Mouse (Mus musculus): ENCODE results near the gene Ube2cbp. TPM values are rescaled to one million over a fixed set of nuclear protein-coding genes. Genes with fewer than 3 reads are reported as not detected.

The Ube2cbp gene
- 6.2 and 7.4 TPM in 2 replicates for polyA plus RNA-seq (2016; fragmentation: Nextera tagmentation; extraction: Ambion mirVana)

DNA sequence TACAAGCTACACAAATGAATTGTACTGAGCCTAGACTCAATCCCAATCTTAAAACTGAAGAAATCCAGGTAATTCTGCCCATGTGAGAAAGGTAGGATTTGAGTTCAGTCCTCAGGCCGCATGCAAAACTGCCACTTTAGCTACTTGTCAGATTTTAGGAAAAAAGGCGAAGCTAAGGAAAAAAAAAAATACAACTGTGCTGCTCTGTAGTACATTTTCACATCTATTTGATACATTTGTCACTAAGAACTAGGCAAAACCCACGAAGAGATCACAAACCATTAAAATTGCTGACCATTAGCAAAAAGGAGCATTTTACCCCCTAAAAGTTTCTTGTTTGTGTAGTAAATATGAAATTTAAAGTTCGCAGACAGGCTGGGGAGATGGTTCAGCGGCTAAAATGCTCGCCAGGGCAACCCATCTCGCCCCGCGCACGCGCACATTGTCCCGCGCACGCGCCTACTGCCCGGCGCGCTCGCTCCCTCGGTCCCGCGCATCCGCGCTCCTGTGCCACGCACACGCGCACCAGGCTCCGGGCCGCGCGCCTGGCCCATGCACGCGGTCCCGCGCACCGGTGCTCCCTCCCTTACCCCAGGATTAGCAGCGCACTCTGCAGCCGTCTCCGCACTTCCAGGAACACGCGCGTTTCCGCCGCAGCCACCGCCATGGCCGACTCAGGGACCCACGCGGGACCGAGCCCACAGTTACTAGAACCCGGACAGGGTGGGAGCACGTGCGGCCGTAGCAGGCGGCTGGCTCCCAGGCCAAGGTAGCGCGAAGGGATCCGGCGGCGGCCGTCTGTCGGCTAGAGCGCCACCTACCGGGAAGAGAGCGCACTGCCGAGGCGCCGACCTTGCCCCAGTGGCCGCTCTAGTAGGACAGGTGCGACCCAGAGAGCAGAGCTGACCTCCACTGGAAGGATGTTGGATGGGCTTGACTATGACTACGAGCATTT lies at the start of gene Ube2cbp:
Ube2cbp (minus strand) TSS at position 800 of the 955 bp plus-strand sequence.
- Histone ChIP-seq H3K27me3 (0 out of 2 replicates have a peak, but pooled peaks cover 3% of the 10 kb centered on the region), H3K36me3 (no peaks in the 10 kb centered on the region), H3K4me1 (replicated peaks) (peaks cover 6% of the 10 kb centered on the region), H3K27ac (peak within 1 kb of the TSS; percentile 73), H3K9me3 (no peaks in the 10 kb centered on the region), H3K4me3 (replicated peaks) (peak within 1 kb of the TSS; percentile 69), H3K9ac (replicated peaks) (peak within 1 kb of the TSS; percentile 75), H3K4me2 (peak within 1 kb of the TSS; percentile 56)
- ATAC-seq (ENCODE audit: insufficient number of reproducible peaks, insufficient read depth, low FRiP score, low TSS enrichment, low read depth): peak; percentile 87
- 2% methylated on average over 70 of the region's 70 CpGs for WGBS

DNA sequence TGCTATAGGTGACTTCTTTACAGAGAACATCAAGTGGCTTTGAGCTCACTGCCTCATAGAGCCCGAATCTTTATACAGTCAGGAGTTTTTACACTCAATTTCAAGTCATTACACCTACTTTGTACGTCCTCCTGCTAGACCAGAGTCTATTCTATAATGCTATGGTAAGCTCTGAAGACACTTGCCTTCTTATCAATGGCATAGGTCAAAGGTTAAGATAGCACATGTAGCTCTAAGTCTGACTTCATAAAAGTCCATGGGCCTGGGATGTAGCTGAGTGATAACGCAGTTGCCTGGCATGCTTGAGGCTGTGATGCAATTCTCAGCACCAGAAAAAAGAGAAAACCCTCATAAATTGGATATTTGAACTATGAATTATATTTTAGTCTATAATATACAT lies 49.6 kb upstream of the Ube2cbp start:
- no peaks in the 10 kb centered on the region for H3K27me3 ChIP-seq
- no peak for ATAC-seq (ENCODE audit: insufficient number of reproducible peaks, insufficient read depth, low FRiP score, low TSS enrichment, low read depth)
- no peak overlapping the region for H3K4me2 ChIP-seq
- H3K36me3 ChIP-seq: peaks cover 46% of the 10 kb centered on the region
- no peak overlapping the region for H3K4me3 ChIP-seq (replicated peaks)
- H3K9ac ChIP-seq (replicated peaks): no peak overlapping the region
- no peak overlapping the region for H3K27ac ChIP-seq
- 86% methylated on average over 3 of the region's 3 CpGs for WGBS
- H3K4me1 ChIP-seq (replicated peaks): no peaks in the 10 kb centered on the region
- no peaks in the 10 kb centered on the region for H3K9me3 ChIP-seq

GRCm38 (mm10) chr9:86513733-86514132 lies 49.0 kb upstream of the Ube2cbp start:
- ATAC-seq (ENCODE audit: insufficient number of reproducible peaks, insufficient read depth, low FRiP score, low TSS enrichment, low read depth): no peak
- 84% methylated on average over 5 of the region's 5 CpGs for WGBS

GRCm38 (mm10) chr9:86507437-86507836 lies 42.7 kb upstream of the Ube2cbp start:
- no peak overlapping the region for H3K4me2 ChIP-seq
- H3K9ac ChIP-seq (replicated peaks): no peak overlapping the region
- H3K4me1 ChIP-seq (replicated peaks): no peaks in the 10 kb centered on the region
- no peaks in the 10 kb centered on the region for H3K27me3 ChIP-seq
- WGBS: 91% methylated on average over 4 of the region's 4 CpGs
- H3K4me3 ChIP-seq (replicated peaks): no peak overlapping the region
- H3K36me3 ChIP-seq: peaks cover 22% of the 10 kb centered on the region
- H3K9me3 ChIP-seq: no peaks in the 10 kb centered on the region
- H3K27ac ChIP-seq: no peak overlapping the region
- no peak for ATAC-seq (ENCODE audit: insufficient number of reproducible peaks, insufficient read depth, low FRiP score, low TSS enrichment, low read depth)

More at GRCm38 (mm10) chr9:86513733-86514132, 49.0 kb upstream of the Ube2cbp start:
- Histone ChIP-seq H3K9ac (replicated peaks) (no peak overlapping the region), H3K9me3 (no peaks in the 10 kb centered on the region), H3K36me3 (peaks cover 46% of the 10 kb centered on the region), H3K27ac (no peak overlapping the region), H3K4me2 (no peak overlapping the region), H3K4me3 (replicated peaks) (no peak overlapping the region), H3K27me3 (no peaks in the 10 kb centered on the region), H3K4me1 (replicated peaks) (no peaks in the 10 kb centered on the region)

DNA sequence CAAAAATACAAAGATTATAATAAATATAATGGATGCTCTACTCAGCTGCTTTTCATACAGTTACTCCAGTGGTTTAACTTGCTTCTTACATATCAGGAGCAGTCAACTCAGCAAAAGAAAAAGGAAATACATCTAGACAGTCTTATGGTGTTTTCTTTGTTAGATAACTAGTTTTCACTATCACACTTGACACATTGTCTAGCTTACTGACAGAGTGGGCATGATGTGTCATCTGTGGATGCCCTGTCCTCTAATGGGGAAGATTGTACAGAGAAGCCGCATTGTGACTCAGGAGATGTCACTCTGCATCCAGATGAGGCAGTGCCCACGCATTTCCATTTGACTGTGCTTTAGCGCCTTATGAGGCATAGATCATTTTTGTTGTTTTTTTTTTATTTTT lies 34.3 kb upstream of the Ube2cbp start:
- H3K4me2 ChIP-seq: no peak overlapping the region
- 92% methylated on average over 3 of the region's 3 CpGs for WGBS
- no peaks in the 10 kb centered on the region for H3K27me3 ChIP-seq
- H3K27ac ChIP-seq: no peak overlapping the region
- H3K4me3 ChIP-seq (replicated peaks): no peak overlapping the region
- H3K9me3 ChIP-seq: no peaks in the 10 kb centered on the region
- H3K4me1 ChIP-seq (replicated peaks): no peaks in the 10 kb centered on the region
- no peak overlapping the region for H3K9ac ChIP-seq (replicated peaks)
- H3K36me3 ChIP-seq: peaks cover 42% of the 10 kb centered on the region
- ATAC-seq (ENCODE audit: insufficient number of reproducible peaks, insufficient read depth, low FRiP score, low TSS enrichment, low read depth): no peak

DNA sequence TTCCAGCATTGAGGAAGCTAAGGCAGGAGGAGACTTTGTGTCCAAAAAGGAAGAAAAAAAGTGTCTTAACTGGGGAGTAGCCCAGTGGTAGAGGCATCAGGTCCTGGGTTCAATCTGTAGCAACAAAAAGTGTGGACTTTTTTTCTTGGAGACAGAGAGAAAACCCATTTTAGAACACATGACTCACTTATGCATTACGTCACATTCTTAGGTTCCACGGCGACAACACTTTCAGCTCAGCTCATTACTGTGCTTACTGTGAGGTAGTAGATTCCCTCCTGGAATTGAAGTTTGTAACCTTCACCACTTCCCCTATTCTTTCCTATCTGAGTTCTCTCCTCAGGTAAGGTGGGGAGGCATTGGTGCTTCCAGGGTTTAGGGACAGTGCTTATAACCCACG lies 31.5 kb upstream of the Ube2cbp start:
- H3K4me1 ChIP-seq (replicated peaks): no peaks in the 10 kb centered on the region
- H3K4me3 ChIP-seq (replicated peaks): no peak overlapping the region
- 87% methylated on average over 4 of the region's 4 CpGs for whole genome bisulfite sequencing
- ATAC-seq (ENCODE audit: insufficient number of reproducible peaks, insufficient read depth, low FRiP score, low TSS enrichment, low read depth): no peak
- no peaks in the 10 kb centered on the region for H3K27me3 ChIP-seq
- no peak overlapping the region for H3K27ac ChIP-seq
- no peaks in the 10 kb centered on the region for H3K9me3 ChIP-seq
- no peak overlapping the region for H3K9ac ChIP-seq (replicated peaks)
- H3K4me2 ChIP-seq: no peak overlapping the region
- peaks cover 40% of the 10 kb centered on the region for H3K36me3 ChIP-seq

GRCm38 (mm10) chr9:86491740-86492139 lies 27.0 kb upstream of the Ube2cbp start:
- Histone ChIP-seq H3K9ac (replicated peaks) (no peak overlapping the region), H3K9me3 (no peaks in the 10 kb centered on the region), H3K27ac (no peak overlapping the region), H3K4me2 (no peak overlapping the region), H3K27me3 (no peaks in the 10 kb centered on the region), H3K4me1 (replicated peaks) (no peaks in the 10 kb centered on the region), H3K36me3 (peaks cover 25% of the 10 kb centered on the region), H3K4me3 (replicated peaks) (no peak overlapping the region)
- no peak for ATAC-seq (ENCODE audit: insufficient number of reproducible peaks, insufficient read depth, low FRiP score, low TSS enrichment, low read depth)
- 91% methylated on average over 2 of the region's 2 CpGs for WGBS

- no peak overlapping the region for H3K9ac ChIP-seq (replicated peaks)
- H3K9me3 ChIP-seq: no peaks in the 10 kb centered on the region
- no peak for ATAC-seq (ENCODE audit: insufficient number of reproducible peaks, insufficient read depth, low FRiP score, low TSS enrichment, low read depth)
- 84% methylated on average over 1 of the region's 1 CpGs for WGBS
- no peak overlapping the region for H3K27ac ChIP-seq
- H3K4me2 ChIP-seq: no peak overlapping the region
- H3K4me3 ChIP-seq (replicated peaks): no peak overlapping the region
- no peaks in the 10 kb centered on the region for H3K4me1 ChIP-seq (replicated peaks)
- H3K27me3 ChIP-seq: no peaks in the 10 kb centered on the region
- H3K36me3 ChIP-seq: no peaks in the 10 kb centered on the region
Measured at GRCm38 (mm10) chr9:86482236-86482635, 17.5 kb upstream of the Ube2cbp start.

- Histone ChIP-seq H3K4me3 (replicated peaks) (no peak overlapping the region), H3K4me2 (no peak overlapping the region), H3K9me3 (no peaks in the 10 kb centered on the region), H3K9ac (replicated peaks) (no peak overlapping the region), H3K27me3 (no peaks in the 10 kb centered on the region), H3K36me3 (no peaks in the 10 kb centered on the region), H3K4me1 (replicated peaks) (no peaks in the 10 kb centered on the region), H3K27ac (no peak overlapping the region)
- no peak for ATAC-seq (ENCODE audit: insufficient number of reproducible peaks, insufficient read depth, low FRiP score, low TSS enrichment, low read depth)
- WGBS: 85% methylated on average over 5 of the region's 5 CpGs
Measured at GRCm38 (mm10) chr9:86478414-86479093, 13.8 kb upstream of the Ube2cbp start.

GRCm38 (mm10) chr9:86476763-86477162 lies 12.0 kb upstream of the Ube2cbp start:
- WGBS: 81% methylated on average over 5 of the region's 5 CpGs

GRCm38 (mm10) chr9:86475956-86476355 lies 11.2 kb upstream of the Ube2cbp start:
- ATAC-seq (ENCODE audit: insufficient number of reproducible peaks, insufficient read depth, low FRiP score, low TSS enrichment, low read depth): no peak
- no peaks in the 10 kb centered on the region for H3K4me1 ChIP-seq (replicated peaks)
- 93% methylated on average over 4 of the region's 4 CpGs for WGBS
- no peak overlapping the region for H3K9ac ChIP-seq (replicated peaks)
- no peak overlapping the region for H3K27ac ChIP-seq
- H3K4me3 ChIP-seq (replicated peaks): no peak overlapping the region
- H3K36me3 ChIP-seq: no peaks in the 10 kb centered on the region
- H3K4me2 ChIP-seq: no peak overlapping the region
- no peaks in the 10 kb centered on the region for H3K9me3 ChIP-seq
- H3K27me3 ChIP-seq: no peaks in the 10 kb centered on the region

More at GRCm38 (mm10) chr9:86476763-86477162, 12.0 kb upstream of the Ube2cbp start:
- H3K36me3 ChIP-seq: no peaks in the 10 kb centered on the region
- H3K4me3 ChIP-seq (replicated peaks): no peak overlapping the region
- no peak overlapping the region for H3K9ac ChIP-seq (replicated peaks)
- H3K4me2 ChIP-seq: no peak overlapping the region
- no peaks in the 10 kb centered on the region for H3K9me3 ChIP-seq
- no peaks in the 10 kb centered on the region for H3K27me3 ChIP-seq
- no peaks in the 10 kb centered on the region for H3K4me1 ChIP-seq (replicated peaks)
- no peak for ATAC-seq (ENCODE audit: insufficient number of reproducible peaks, insufficient read depth, low FRiP score, low TSS enrichment, low read depth)
- H3K27ac ChIP-seq: no peak overlapping the region

Data from limb, embryonic 12.5 days (tissue).